Comparison of ENCODE assay signal across 19 mouse cellular contexts in the genomic region with DNA sequence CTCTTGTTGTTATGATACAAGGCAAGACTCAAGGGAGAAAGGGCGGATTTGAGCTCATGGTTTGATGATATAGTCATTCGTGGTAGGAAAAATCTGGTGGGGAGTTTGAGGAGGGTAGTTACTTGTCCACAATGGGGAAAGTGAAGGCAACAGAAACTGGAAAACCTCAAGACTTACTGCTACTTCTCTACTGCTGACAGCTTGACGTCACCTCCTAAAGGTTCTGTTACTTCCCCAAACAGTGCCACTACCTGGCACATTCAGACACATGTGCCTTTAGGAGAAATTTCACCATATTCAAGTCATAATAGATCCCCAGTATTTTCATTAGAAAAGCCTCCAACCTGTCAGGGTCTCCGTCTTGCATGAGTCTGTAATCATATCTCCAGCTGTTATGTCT.
"Had no signal": no experiment of that assay in that cellular context is flagged by ENCODE, and none has a peak within 500 bp of the region (broad histone marks: within the 10 kb centered on the region; RNA-seq: fewer than 3 reads in every experiment).

No protein-coding gene starts in this region.

- H3K27ac ChIP-seq: liver, embryonic 15.5 days; lung, embryonic 15.5 days; macrophage; midbrain, embryonic 13.5 days; midbrain, embryonic 15.5 days; neural tube, embryonic 12.5 days had no signal

- H3K9ac ChIP-seq: liver, embryonic 15.5 days; liver, postnatal 0 days; lung, embryonic 15.5 days; midbrain, embryonic 13.5 days; midbrain, embryonic 15.5 days; neural tube, embryonic 12.5 days had no signal

- H3K36me3 ChIP-seq: liver, embryonic 15.5 days; lung, embryonic 15.5 days; midbrain, embryonic 13.5 days; midbrain, embryonic 15.5 days; neural tube, embryonic 12.5 days had no signal

- DNase-seq: liver, postnatal 0 days; lung, adult 2 months; lung, postnatal 14 days; lung, postnatal 36 days; right cerebral cortex, postnatal 14 days; right cerebral cortex, postnatal 4 days; spleen, adult 18-20 months; thymus, adult 18-20 months; thymus, postnatal 14 days; thymus, postnatal 36 days had no signal

- H3K27me3 ChIP-seq: liver, embryonic 15.5 days; lung, embryonic 15.5 days; megakaryocyte, embryonic 14.5 days; midbrain, embryonic 13.5 days; midbrain, embryonic 15.5 days; neural tube, embryonic 12.5 days had no signal

- H3K4me1 ChIP-seq: liver, embryonic 15.5 days; lung, embryonic 15.5 days; megakaryocyte, embryonic 14.5 days; midbrain, embryonic 13.5 days; neural tube, embryonic 12.5 days had no signal

- H3K9me3 ChIP-seq: liver, embryonic 15.5 days; lung, embryonic 15.5 days; megakaryocyte, embryonic 14.5 days; midbrain, embryonic 13.5 days; midbrain, embryonic 15.5 days; neural tube, embryonic 12.5 days had no signal

- H3K4me3 ChIP-seq: liver, embryonic 15.5 days; lung, embryonic 15.5 days; megakaryocyte, embryonic 14.5 days; midbrain, embryonic 13.5 days; midbrain, embryonic 15.5 days; neural tube, embryonic 12.5 days had no signal

- H3K4me2 ChIP-seq: liver, embryonic 15.5 days; lung, embryonic 15.5 days; midbrain, embryonic 11.5 days; midbrain, embryonic 13.5 days; midbrain, embryonic 15.5 days; neural tube, embryonic 12.5 days had no signal

- ATAC-seq: liver, postnatal 0 days; lung, postnatal 0 days; midbrain, embryonic 13.5 days; midbrain, embryonic 15.5 days had no signal
